Mouse (Mus musculus): Measurements from ENCODE around the gene Metrn.
"Not testable (repeated sequence)": the region's sequence is repeated elsewhere in the genome, so short reads cannot be mapped to it uniquely, and the experiment has no call there.

Metrn gene

GRCm38 (mm10) chr17:25830806-25831431 is 34.0 kb upstream of the Metrn start:
- DNase-seq, result no peak

- DNase-seq, result no peak
Measured at GRCm38 (mm10) chr17:25830200-25830753, 33.3 kb upstream of the Metrn start.

DNA sequence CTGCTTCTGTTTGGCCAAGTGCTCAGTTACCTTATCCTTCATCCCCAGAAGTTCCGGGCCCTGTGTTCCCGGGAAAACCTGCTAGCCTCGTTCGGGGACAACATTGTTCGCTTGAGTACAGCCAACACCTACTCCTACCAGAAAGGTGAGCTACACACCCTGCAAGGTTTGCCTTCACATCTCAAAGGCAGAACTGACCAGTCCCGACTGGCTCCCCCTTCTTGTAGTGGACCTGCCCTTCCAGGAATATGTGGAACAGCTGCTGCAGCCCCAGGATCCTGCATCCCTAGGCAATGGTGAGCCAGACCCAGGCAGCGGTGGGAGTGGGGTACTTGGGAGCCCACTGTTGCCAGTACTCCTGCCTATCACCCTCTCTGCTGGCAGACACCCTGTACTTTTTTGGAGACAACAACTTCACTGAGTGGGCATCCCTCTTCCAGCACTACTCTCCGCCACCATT is 32.7 kb upstream of the Metrn start:
- DNase-seq, result no peak

DNA sequence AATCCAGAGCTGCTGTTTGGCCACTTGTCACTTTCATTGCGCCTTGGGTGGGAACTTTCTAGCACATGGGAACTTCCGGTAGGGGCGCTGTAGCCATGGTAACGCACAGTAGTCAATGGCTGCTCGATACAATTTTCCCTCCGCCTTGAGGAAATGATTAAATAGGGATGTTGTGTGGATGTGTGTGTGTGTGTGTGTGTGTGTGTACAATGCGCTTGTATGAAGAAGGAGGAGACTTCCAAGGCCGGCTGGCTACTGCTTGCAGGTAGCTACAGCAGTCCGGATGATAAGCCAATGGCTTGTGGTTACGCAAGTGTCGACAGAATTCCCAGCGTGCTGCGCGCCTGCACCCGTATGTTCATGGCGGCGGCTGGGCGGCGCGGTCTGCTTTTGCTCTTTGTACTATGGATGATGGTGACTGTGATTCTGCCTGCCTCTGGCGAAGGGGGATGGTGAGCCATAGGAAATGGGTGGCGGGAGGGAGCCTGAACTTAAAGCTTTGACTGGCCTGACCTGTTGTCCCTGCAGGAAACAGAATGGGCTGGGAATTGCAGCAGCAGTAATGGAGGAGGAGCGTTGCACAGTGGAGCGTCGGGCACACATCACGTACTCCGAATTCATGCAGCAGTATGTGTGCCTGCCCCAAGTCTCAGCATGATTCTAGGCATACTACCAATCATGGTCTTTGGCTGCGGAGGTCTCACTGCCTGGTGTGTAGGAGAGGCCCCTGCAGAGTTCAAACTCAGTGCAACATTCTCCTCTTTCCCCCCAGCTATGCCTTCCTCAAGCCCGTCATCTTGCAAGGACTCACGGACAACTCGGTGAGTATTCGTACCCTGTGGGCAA is 32.0 kb upstream of the Metrn start, which contains the start of gene Jmjd8:
TSS of gene Jmjd8 (plus strand) at position 156 of the 846 bp plus-strand sequence.
- DNase-seq, result peak; percentile 86

DNA sequence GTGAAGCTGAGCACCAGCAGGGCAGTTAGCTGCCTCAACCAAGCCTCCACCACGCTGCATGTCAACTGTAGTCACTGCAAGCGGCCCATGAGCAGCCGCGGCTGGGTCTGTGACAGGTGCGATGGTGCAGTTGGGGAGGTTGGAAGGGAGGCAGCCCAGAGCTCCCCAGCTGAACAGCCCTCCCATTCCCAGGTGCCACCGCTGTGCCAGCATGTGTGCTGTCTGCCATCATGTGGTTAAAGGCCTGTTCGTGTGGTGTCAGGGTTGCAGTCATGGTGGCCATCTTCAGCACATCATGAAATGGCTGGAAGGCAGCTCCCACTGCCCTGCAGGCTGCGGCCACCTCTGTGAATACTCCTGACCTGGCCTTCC is 31.3 kb upstream of the Metrn start:
- no peak for DNase-seq

GRCm38 (mm10) chr17:25827546-25828222 is 30.7 kb upstream of the Metrn start:
- no peak for DNase-seq

- no peak for DNase-seq
Measured at GRCm38 (mm10) chr17:25827011-25827410, 30.1 kb upstream of the Metrn start.

DNA sequence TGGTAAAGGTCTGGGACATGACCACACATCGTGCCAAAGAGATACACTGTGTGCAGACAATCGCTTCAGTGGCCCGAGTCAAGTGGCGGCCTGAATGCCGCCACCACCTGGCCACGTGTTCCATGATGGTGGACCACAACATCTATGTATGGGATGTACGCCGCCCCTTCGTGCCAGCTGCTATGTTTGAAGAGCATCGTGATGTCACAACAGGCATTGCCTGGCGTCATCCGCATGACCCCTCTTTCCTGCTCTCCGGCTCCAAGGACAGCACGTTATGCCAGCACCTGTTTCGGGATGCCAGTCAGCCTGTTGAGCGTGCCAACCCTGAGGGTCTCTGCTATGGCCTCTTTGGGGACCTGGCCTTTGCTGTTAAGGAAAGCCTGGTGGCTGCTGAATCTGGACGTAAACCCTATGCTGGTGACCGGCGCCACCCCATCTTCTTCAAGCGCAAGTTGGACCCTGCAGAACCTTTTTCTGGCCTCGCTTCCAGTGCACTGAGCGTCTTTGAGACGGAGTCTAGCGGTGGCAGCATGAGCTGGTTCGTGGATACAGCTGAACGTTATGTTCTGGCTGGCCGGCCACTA is 29.1 kb upstream of the Metrn start:
- DNase-seq, result no peak

DNA sequence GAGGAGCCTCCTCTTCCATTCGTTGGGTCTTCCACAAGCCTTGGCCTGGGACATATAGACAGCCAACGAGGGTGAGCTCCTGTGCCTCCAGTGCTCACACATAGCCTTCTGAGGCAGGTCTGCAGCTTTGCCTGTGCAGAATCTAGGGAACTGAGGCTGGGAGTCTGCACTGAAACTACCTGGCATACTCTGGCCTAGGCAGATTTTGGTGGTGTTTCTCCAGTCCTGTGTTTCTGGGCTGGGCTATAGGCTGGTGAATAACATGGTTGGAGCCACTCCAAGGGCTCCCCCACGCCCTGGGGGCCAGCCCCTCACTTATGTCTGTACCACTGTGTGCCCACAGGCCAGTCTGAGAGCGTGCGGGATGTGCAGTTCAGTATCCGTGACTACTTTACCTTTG is 28.4 kb upstream of the Metrn start:
- no peak for DNase-seq

DNA sequence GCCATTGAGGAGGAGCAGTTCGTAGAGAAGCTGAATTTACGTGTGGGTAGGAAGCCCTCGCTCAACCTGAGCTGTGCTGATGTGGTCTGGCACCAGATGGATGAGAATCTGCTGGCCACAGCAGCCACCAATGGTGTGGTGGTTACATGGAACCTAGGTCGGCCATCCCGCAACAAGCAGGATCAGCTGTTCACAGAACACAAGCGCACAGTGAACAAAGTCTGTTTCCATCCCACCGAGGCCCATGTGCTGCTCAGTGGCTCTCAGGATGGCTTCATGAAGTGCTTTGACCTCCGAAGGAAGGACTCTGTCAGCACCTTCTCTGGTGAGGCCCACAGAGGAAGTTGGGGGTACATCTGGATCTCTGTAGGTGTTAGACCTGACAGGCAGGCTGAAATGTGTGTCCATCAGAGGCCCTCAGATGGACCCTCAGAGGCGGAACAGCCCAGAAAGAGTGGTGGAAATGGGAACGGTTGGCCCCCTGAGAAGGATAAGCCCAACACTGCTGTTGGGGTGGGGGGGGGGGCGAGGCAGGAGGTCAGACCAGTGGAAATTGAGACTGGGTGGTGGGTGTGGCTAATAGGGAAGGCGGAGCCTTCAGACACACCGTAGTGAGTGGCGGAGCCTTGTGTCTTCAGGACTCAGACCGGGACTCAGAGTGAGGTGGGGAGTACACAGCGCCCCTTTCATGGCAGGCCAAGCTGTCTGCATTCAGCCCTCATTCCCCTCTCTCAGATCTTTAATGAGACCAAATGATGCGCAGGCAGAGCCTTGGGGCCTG is 27.6 kb upstream of the Metrn start:
- no peak for DNase-seq

GRCm38 (mm10) chr17:25823452-25823851 is 26.5 kb upstream of the Metrn start, which contains the start of gene Wdr24:
TSS of gene Wdr24 (plus strand) at chr17:25823627.
- peak; percentile 72 for DNase-seq

- no peak for DNase-seq
Measured at GRCm38 (mm10) chr17:25818851-25819780, 22.2 kb upstream of the Metrn start.

GRCm38 (mm10) chr17:25817662-25818061 is 20.7 kb upstream of the Metrn start:
- DNase-seq, result no peak

GRCm38 (mm10) chr17:25813471-25813870 is 16.5 kb upstream of the Metrn start:
- DNase-seq, result peak; percentile 88

DNA sequence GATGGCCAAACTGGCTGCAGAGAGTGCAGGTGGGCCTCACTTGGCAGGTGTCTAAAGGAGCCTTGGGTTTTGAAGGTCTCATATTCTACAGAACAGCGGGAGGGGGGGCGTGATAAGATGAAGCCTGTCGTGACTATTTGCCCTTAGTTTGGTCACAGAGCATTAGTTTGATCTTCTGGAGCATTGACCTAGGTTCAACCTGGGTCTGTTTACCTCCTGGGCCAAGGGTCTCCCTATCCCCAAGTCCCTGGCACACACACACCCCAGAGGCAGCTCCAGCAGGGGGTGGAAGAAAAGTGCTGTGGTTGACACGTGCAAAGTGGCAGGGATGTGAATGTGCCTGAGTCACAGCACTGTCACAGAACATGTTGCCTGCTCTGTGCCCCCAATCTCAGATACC is 14.0 kb upstream of the Metrn start:
- no peak for DNase-seq

DNA sequence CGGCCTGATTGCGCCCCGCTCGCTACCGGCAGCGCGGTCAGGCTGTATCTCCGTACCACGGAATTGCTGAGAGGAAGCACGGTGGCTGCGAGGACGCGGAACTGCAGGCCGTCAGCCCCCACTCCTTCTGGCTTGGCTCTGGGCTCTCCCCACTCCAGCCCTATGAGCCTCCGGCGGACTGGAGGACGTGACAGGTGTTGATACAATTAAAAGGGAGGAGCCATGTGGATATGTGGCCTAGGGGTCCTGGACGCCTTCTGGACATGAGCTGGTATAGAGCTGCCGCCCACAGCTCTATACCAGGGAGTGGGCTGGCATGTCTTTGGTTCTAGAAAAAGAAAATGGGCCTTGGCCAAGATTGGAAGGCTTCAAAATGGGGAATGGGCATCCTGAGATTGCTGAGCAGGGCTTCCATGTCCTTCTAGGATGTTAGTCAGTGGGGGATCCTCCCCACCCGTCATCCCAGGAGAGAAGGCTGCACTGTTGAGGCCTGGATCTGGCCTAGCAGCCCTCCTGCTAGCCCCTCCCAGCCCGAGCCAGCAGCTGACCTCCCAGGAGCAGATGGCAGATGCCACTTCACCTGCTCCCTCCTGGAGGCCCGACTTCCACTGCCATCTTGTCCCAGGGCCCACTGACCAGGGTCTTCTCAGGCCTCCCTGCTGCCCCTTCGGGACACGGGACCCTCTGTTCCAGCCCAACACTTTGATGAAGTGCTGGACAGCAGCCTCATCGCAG is 12.8 kb upstream of the Metrn start:
- DNase-seq, result peak; percentile 64

DNA sequence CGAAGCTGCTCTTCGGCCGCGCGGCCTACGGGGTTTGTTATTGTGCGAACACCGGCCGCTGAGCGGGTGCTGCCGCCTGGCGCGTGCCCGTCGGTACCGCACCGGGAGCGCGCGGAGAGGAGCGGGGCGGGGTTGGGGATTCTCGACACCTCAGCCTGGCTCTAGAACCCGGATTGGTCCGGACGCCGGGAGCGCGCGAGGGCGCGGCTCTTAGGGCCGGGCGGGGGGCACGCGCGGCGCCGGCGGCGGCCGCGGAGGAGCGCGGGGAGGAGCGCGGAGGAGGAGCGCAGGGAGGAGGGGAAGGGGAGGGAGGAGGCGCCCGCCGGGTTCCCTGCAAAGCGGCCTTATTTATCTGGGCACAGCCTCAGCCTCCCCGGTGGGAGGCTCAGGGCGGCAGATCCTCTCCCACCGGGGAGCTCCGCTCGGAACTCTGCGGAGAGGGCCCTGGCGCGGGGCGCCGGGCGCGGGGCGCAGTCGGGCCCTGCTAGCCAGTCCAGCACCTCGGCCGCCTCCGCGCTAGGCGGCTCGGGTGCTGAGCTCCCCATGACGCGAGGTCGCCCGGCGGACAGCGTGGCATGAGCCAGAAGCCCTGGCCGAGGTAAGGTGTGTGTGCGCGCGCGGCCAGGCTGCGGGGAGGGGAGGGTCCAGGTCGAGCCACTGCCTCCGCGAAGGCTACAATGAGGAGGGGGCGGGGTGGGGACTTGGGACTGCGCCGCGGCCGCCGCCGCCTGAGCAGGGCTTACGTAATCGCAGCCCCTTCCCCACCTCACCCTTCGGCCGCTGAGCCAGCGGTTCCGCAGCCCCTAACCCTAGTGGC is 12.1 kb upstream of the Metrn start, which contains the start of gene Fbxl16:
TSS of gene Fbxl16 (plus strand) at position 297 of the 817 bp plus-strand sequence.
- DNase-seq, result peak; percentile 94

- DNase-seq, result no peak
Measured at GRCm38 (mm10) chr17:25808028-25808427, 11.1 kb upstream of the Metrn start.

DNA sequence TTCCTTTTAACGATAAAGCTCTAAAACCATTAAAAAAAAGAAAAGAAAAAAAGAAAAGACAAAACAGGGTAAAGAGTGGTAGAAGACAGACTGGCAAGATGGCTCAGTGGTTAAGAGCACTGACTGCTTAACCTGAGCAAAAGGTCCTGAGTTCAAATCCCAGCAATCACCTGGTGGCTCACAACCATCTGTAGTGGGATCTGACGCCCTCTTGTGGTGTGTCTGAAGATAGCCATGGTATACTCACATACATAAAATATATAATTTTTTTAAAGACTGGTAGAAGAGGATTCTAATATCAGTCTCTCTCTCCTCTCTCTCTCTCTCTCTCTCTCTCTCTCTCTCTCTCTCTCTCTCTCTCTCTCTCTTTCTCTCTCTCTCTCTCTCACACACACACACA is 10.5 kb upstream of the Metrn start:
- not testable (repeated sequence) for DNase-seq

Data from right cerebral cortex, postnatal 25 days (tissue).